Mouse (Mus musculus): ENCODE data around the gene Ino80e.

- TF ChIP-seq CTCF (IDR thresholded peaks at IDR 0.05; ENCODE audit: control insufficient read depth, insufficient read depth, insufficient read length) (no peak), USF1 (IDR thresholded peaks at IDR 0.05; ENCODE audit: low read depth) (no peak), MYOD1 (IDR thresholded peaks at IDR 0.05; ENCODE audit: control insufficient read depth, insufficient read length, low read depth) (no peak)
These were observed at the start of gene Ino80e for GRCm38 (mm10) chr7:126862147-126862784.

Data from C2C12 (cell line).